Mouse (Mus musculus): ENCODE measurements around the gene Smchd1.
"Not testable (repeated sequence)": the region's sequence is repeated elsewhere in the genome, so short reads cannot be mapped to it uniquely, and the experiment has no call there.

Smchd1 gene

DNA sequence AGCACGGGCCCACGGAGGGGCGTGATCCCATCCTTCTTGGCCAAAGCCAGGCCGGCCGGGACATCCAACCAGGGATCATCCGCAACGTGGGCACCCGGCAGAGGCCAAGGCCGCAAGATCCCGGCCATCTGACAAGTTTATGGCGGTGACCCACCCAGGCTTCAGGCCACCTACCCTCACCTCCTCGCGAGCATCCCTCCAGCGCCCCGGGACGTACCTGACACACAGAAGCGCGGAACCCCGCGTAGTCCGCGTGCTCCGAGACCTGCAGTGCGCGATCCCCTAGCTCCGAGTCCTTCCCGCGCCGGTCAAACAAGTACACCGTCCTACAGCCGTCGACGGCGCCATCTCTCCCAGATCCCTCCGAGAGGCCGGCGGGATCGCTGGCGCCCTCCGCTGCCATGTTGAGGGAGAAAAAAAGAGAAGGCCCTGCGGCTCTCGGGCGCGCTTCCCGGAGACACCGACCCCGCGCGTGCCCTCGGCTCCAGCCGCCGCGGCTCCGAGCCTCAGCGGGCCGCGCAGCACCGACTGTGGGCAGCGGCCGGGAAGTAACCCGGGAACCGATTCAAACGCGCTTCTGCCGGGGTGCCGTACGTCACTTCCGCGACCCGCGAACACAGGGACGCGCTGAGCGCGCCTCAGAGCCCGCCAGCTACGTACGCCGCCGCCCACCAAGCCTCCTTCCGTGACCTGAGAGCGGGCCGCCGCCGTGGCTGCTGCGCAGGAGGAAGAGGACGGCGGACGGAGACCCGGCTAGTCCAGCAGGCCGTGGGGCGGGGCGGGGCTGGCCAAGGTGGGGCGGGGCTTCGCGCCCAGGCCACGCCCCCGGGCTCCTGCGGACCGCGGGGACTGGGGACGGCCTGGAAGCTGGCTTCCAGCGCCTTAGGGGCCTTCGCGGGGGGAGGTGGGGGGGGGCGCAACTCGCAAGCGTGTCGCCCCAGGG lies at the start of gene Smchd1:
Smchd1 (minus strand) TSS at position 582 of the 943 bp plus-strand sequence.
- DNase-seq (ENCODE audit: low spot score), result peak; percentile 89

DNA sequence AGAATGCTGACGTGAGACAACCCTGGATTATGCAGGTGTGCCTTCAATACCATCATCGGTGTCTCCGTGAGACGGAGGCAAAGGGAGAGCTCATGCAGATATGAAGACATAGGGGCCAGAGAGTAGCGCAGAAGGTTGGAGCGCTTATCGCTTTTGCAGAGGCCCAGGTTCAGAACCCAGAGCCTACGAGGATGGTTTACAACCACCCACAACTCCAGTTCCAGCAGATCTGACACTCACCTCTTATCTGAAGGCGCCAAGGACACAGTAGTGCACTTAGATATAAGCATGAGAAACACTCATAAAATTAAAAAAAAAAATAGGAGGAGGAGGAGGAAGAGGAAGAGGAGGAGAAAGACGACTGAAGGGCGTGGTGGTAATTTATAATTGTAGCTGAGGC lies 35.2 kb upstream of the Smchd1 start:
- no peak for DNase-seq (ENCODE audit: low spot score)

- no peak for DNase-seq (ENCODE audit: low spot score)
These were observed 31.7 kb upstream of the Smchd1 start for GRCm38 (mm10) chr17:71506832-71507231.

DNA sequence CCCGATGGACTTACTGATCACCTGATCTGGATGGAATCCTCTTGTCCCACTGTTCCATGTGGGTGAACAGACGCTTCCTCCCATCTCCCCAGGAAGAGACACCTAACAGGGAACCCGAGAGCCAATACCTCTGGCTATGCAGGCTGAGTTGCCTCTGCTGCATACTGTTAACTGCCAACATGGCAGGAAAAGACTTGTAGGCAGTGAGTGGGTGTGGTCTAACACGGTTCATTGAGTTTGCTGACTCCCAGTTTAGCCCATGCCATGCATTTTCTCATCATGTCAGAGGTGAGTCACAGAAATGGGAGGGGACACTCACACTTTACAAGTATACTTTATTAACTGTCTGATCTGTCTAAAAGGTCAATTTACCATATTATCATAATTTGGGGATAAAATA lies 20.6 kb upstream of the Smchd1 start:
- DNase-seq (ENCODE audit: low spot score), result no peak

DNA sequence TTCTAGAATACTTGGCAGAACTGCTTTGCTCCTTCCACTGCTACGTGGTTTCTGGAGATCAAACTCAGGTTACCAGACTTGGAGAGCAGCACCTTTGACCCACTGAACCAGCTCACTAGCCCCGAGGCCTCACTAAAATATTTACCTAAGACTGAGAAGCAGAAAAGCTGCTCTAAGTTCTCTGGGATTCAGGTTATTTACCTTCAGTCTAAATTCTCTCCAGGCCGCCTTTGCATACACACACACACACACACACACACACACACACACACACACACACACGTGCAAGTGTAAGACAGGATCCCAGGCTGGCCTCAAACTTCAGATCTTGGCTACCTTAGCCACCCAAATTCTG lies 16.2 kb upstream of the Smchd1 start:
- no peak for DNase-seq (ENCODE audit: low spot score)

GRCm38 (mm10) chr17:71490666-71491331 lies 15.7 kb upstream of the Smchd1 start:
- DNase-seq (ENCODE audit: low spot score), result no peak

DNA sequence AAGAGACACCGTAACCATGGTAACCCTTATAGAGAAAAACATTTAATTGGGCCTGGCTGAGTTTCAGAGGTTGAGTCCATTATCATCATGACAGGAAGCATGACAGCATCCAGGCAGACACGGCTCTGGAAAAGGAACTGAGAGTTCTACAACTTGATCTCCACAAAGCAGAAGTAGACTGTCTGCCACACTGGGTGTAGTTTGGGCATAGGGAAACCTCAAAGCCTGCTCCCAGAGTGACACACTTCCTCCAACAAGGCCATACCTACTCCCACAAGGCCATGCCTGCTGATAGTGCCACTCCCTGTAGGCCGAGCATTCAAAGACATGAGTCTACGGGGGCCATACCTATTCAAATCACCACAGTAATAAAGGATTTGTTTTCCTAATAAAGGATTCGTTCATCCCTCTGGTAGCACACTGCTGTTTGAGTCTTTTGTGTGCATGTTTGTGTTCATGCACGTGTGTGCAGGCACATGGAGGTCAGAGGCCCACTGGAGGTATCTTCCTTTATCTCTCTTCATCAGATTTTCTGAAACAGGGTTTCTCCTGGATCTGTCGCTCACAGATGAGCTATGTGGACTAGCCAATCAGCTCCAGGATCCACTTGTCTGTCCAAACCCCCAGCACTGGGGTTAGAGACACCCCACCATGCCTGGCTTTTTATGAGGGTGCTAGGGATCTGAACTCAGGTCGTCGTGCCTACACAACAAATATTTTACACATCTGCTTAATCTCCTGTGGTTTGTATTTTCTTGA lies 14.7 kb upstream of the Smchd1 start:
- no peak for DNase-seq (ENCODE audit: low spot score)

DNA sequence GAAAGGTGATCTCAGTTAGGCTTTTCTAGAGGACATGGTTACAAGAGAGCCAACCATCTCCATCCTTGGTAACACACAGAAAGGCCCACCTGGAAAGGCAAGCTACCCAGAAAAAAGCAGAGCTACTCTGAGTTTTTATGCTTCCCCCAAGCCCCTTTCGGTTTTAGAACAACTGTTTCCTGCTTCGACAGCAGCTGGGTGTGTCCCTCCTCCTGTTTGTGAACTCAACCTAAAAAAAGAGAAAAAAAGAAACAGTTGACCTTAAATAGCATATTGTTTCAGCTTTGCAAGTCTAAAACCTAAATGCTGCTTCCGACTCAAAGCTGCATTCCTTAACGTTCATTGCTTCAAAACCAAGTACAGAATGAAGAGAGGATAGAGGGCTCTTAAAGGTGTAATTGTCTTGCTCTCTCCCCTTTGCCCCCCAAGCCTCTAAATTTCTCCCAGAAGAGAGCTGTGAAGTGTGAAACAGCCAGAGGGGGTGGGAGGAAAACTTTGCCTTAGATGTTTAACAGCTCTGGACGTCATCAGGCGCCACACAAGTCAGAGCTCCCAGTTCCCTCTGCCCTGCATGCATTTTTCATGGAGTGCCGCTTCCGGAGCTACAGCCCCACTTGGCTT lies 11.2 kb upstream of the Smchd1 start:
- DNase-seq (ENCODE audit: low spot score), result no peak

- peak; percentile 47 for DNase-seq (ENCODE audit: low spot score)
These were observed 10.7 kb upstream of the Smchd1 start for GRCm38 (mm10) chr17:71485791-71486230.

- no peak for DNase-seq (ENCODE audit: low spot score)
These were observed 9.6 kb upstream of the Smchd1 start for GRCm38 (mm10) chr17:71484711-71485110.

DNA sequence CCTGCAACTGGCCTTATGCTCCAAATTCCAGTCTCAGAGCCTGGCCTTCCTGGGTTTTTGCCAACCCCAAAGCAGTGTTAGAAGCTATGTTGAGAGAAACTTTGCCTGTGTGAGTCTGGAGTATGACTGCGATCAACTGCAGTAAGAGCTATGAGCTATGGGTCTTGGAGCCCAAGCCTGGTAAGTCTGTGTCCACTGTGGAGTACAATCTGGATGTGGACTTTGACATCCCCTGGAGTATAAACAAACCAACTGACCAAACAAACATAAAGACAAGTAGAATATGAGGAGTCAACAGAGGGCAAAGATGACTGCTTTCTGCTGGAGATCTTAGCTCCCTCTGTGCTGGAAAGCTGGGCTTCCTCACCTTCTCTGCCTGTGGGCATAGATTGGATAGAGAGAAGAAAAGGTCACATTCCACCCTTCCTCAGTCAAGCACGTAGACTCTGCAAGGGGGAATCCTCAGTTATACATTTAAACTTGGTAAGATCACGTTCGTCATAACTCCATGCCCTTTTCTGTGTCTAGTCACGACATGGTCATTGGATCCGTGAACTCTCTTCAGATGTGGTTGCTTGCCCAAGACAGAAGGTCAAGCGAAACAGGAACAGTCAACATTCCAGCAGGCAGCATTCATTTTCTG lies 8.4 kb upstream of the Smchd1 start:
- DNase-seq (ENCODE audit: low spot score), result no peak

DNA sequence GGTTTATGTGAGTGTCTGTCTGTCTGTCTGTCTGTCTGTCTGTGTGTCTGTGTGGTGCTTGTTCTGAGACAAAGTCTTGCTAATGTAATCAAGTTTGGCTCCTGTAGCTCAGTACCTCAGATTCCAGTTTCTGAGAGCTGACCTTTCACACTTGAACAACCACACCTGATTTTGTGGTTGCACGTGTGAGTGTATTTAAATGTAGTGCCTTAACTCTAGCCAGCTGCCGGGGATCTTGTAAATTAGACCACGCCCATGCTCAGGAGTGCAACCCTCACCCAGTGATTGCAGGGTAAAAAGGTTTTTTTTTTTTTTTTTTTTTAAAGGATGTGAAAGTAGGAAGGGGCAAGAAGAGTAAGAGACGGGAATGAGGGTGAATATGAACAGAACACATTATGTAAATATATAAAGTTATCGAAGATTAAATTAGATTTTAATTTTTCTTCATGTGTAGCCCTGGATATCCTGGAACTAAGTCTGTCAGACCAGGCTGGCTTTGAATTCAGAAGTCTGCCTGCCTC lies 4.3 kb upstream of the Smchd1 start:
- no peak for DNase-seq (ENCODE audit: low spot score)

DNA sequence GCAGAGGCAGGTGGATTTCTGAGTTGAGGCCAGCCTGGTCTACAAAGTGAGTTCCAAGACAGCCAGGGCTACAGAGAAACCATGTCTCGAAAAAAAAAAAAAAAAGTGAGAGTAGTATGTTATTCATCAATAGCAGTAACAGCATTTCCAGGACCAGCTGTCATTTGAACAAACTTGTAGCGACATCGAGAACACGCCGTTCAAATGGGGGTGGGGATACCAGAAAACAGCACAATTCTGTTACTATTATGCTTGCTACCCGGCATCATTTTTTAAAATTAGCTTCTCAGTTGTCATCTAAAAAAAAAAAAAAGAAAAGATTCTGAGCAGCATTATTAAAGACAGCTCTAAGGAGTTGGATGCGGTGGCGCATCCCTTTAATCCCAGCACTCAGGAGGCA lies 2.3 kb upstream of the Smchd1 start:
- DNase-seq (ENCODE audit: low spot score), result no peak

- no peak for DNase-seq (ENCODE audit: low spot score)
These were observed 1.3 kb upstream of the Smchd1 start for GRCm38 (mm10) chr17:71476346-71477020.

GRCm38 (mm10) chr17:71475705-71476089 lies 554 bp upstream of the Smchd1 start:
- no peak for DNase-seq (ENCODE audit: low spot score)

GRCm38 (mm10) chr17:71474128-71474527 lies 1.0 kb downstream of the Smchd1 start:
- DNase-seq (ENCODE audit: low spot score), result no peak

- DNase-seq (ENCODE audit: low spot score), result no peak
These were observed 3.9 kb downstream of the Smchd1 start for GRCm38 (mm10) chr17:71471261-71471660.

- DNase-seq (ENCODE audit: low spot score), result no peak
These were observed 14.8 kb downstream of the Smchd1 start for GRCm38 (mm10) chr17:71460312-71460711.

GRCm38 (mm10) chr17:71459818-71460217 lies 15.3 kb downstream of the Smchd1 start, which contains the start of gene Gm4707:
Gm4707 (minus strand) TSS chr17:71459918.
- no peak for DNase-seq (ENCODE audit: low spot score)

DNA sequence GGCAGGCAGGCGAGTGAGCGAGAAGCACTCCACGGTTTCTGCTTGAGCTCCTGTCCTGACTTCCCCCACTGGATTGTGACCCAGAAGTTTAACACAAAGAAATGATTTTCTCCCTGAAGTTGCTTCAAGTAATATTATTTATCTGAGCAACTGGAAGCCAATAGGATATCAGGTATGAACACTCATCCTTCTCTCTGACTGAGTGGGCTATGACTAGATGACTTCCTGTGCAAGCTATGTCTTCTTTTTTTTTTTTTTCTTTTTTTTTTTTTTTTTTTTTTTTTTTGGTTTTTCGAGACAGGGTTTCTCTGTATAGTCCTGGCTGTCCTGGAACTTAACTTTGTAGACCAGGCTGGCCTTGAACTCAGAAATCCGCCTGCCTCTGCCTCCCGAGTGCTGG lies 17.8 kb downstream of the Smchd1 start:
- not testable (repeated sequence) for DNase-seq (ENCODE audit: low spot score)

DNA sequence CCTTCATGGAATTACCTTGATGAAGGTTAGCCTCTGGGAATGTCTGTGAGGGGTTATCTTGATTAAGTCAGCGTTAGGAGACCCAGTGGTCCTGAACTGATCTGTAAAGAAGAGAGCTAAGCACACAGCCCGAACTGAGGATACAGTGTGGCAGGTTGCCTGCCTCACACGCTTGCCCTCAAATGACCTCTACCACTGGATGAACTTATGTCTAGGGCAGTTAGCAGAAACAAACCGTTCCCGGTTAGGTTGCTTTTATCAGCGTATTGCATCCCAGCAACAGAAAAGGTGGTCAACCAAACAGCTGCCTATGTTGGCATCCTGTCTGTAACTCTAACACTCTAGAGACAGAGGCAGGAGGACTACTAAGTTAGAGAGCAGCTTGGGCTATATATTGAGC lies 30.0 kb downstream of the Smchd1 start:
- DNase-seq (ENCODE audit: low spot score), result no peak

Data from spleen, adult 12 weeks (tissue).